Mouse (Mus musculus) MEL (cell line): ENCODE results near the gene Iqcf5.

ENCODE experiments used
- CTCF ChIP-seq, 3 experiments: IDR thresholded peaks in 2 of 3; conservative IDR thresholded peaks in 1 of 3; 2 replicates each; pipeline ENCODE4 v1.5.1; 2011 to 2012; ENCODE audit warnings: low read length in 3 of 3, low read depth in 2 of 3, mild to moderate bottlenecking in 2 of 3, improper control_type of control experiment in 1 of 3, inconsistent platforms in 1 of 3, mixed read lengths in 1 of 3, moderate library complexity in 1 of 3; ENCODE audit not compliant: control insufficient read depth in 1 of 3, insufficient read depth in 1 of 3, poor library complexity in 1 of 3, severe bottlenecking in 1 of 3
- ETS1 ChIP-seq: IDR thresholded peaks from 2 replicates; pipeline ENCODE4 v1.6.1; 2012; ENCODE audit warnings: low read depth, mild to moderate bottlenecking, inconsistent platforms, low read length, improper control_type of control experiment, moderate library complexity
- MYB ChIP-seq: IDR thresholded peaks from 2 replicates; pipeline ENCODE4 v1.6.1; 2011; ENCODE audit warnings: mild to moderate bottlenecking, low read depth, low read length, improper control_type of control experiment
- POLR2A ChIP-seq, 2 experiments: IDR thresholded peaks; 2 replicates each; pipeline ENCODE4 v1.6.1; 2011 to 2012; ENCODE audit warnings: low read length in 2 of 2, mild to moderate bottlenecking in 2 of 2, control low read depth in 1 of 2, improper control_type of control experiment in 1 of 2, low read depth in 1 of 2, moderate library complexity in 1 of 2; ENCODE audit not compliant: control insufficient read depth in 1 of 2, insufficient read depth in 1 of 2, poor library complexity in 1 of 2
- RAD21 ChIP-seq: IDR thresholded peaks from 2 replicates; pipeline ENCODE4 v1.6.1; 2011; ENCODE audit warnings: mild to moderate bottlenecking, low read depth, low read length, improper control_type of control experiment
- SMC3 ChIP-seq: IDR thresholded peaks from 2 replicates; pipeline ENCODE4 v1.6.1; 2011; ENCODE audit warnings: low read depth, low read length, improper control_type of control experiment
- TAL1 ChIP-seq: IDR thresholded peaks from 2 replicates; pipeline ENCODE4 v1.6.1; 2012; ENCODE audit warnings: mild to moderate bottlenecking, inconsistent platforms, low read length, moderate library complexity, mixed read lengths
- TCF12 ChIP-seq: IDR thresholded peaks from 2 replicates; pipeline ENCODE4 v1.6.1; 2014; ENCODE audit warnings: low read depth, mild to moderate bottlenecking, inconsistent platforms, low read length, improper control_type of control experiment, moderate library complexity
- ZNF384 ChIP-seq: IDR thresholded peaks from 2 replicates; pipeline ENCODE4 v1.6.1; 2012; ENCODE audit warnings: low read depth, mild to moderate bottlenecking, inconsistent platforms, low read length, improper control_type of control experiment

GRCm38 (mm10) chr9:106482578-106483115 lies 31.7 kb upstream of the Iqcf5 start:
- no peak for TF ChIP-seq TCF12
- TF ChIP-seq CTCF (IDR thresholded peaks at IDR 0.05 in 2 of 3, conservative IDR thresholded peaks at IDR 0.05 in 1 of 3; ENCODE audit: control insufficient read depth in 1 of 3, insufficient read depth in 1 of 3, low read depth in 2 of 3, low read length in 3 of 3, poor library complexity in 1 of 3, severe bottlenecking in 1 of 3): no peak
- TF ChIP-seq MYB: no peak
- no peak for TF ChIP-seq RAD21
- no peak for TF ChIP-seq POLR2A (IDR thresholded peaks at IDR 0.05; ENCODE audit: control insufficient read depth in 1 of 2, insufficient read depth in 1 of 2, low read depth in 1 of 2, low read length in 2 of 2, poor library complexity in 1 of 2)
- no peak for TF ChIP-seq ETS1
- no peak for TF ChIP-seq TAL1
- TF ChIP-seq SMC3: no peak
- TF ChIP-seq ZNF384: no peak
